Mouse (Mus musculus) left cerebral cortex, postnatal 36 days (tissue): Measurements from ENCODE around the gene Apod. TPM values are rescaled to one million over a fixed set of nuclear protein-coding genes. Genes with fewer than 3 reads are reported as not detected.

Experiments
- DNase-seq, 2 experiments: peaks; one replicate each; pipeline ENCODE4 v3.0.0; 2021 to 2022; ENCODE audit warnings: low spot score in 2 of 2, mixed read lengths in 1 of 2
- intact Hi-C: fragments of 180-260 bp; cut with DNase I; formaldehyde crosslinking; loops from one replicate; pipeline ENCODE4 v1.15.1; 2025
- total RNA-seq, 2 experiments: library from RNA; stranded (reverse); gene quantifications; 2 replicates each; pipeline ENCODE4 v1.2.3; 2021

The Apod gene
- total RNA-seq, 2 experiments from 2014 or later = 143 to 155 TPM

- no peak for DNase-seq
- intact Hi-C loops = no loop called here
Observed at GRCm38 (mm10) chr16:31290751-31291365, 23.8 kb downstream of the Apod start.

GRCm38 (mm10) chr16:31290281-31290680 is 24.3 kb downstream of the Apod start:
- intact Hi-C loops = no loop called here
- peak; percentile 72 to 81 for DNase-seq

GRCm38 (mm10) chr16:31287712-31288111 is 26.9 kb downstream of the Apod start:
- intact Hi-C loops = loop anchor here (5.0 kb wide), 1 partner anchor 45 kb away; no protein-coding TSS in a partner anchor
- peak; percentile 29 to 43 for DNase-seq

GRCm38 (mm10) chr16:31286801-31287488 is 27.7 kb downstream of the Apod start:
- no peak for DNase-seq
- intact Hi-C loops = loop anchor here (5.0 kb wide), 1 partner anchor 45 kb away; no protein-coding TSS in a partner anchor

GRCm38 (mm10) chr16:31281981-31282380 is 32.6 kb downstream of the Apod start:
- DNase-seq = no peak
- intact Hi-C loops = no loop called here

- intact Hi-C loops = no loop called here
- no peak for DNase-seq
Observed at GRCm38 (mm10) chr16:31280176-31280575, 34.4 kb downstream of the Apod start.

- DNase-seq = no peak
- intact Hi-C loops = no loop called here
Observed at GRCm38 (mm10) chr16:31278581-31278980, 36.0 kb downstream of the Apod start.

GRCm38 (mm10) chr16:31278081-31278480 is 36.5 kb downstream of the Apod start:
- intact Hi-C loops = no loop called here
- no peak for DNase-seq

- intact Hi-C loops = no loop called here
Observed at GRCm38 (mm10) chr16:31276962-31277361, 37.6 kb downstream of the Apod start.

GRCm38 (mm10) chr16:31276539-31276938 is 38.1 kb downstream of the Apod start:
- peak; percentile 33 to 55 for DNase-seq
- intact Hi-C loops = no loop called here

More at GRCm38 (mm10) chr16:31276962-31277361, 37.6 kb downstream of the Apod start:
- DNase-seq = no peak

GRCm38 (mm10) chr16:31274674-31275460 is 39.7 kb downstream of the Apod start, which contains the start of gene Ppp1r2:
Ppp1r2 (minus strand) TSS chr16:31275277.
- intact Hi-C loops = loop anchor here (5.0 kb wide), 2 partner anchors 37 to 72 kb away; partner anchors contain the start of gene Apod
- DNase-seq = peak; percentile 86 to 90

- no peak for DNase-seq
- intact Hi-C loops = loop anchor here (5.0 kb wide), 2 partner anchors 38 to 73 kb away; partner anchors contain the start of gene Apod
Observed at GRCm38 (mm10) chr16:31274084-31274483, 40.5 kb downstream of the Apod start.

GRCm38 (mm10) chr16:31266692-31267091 is 47.9 kb downstream of the Apod start:
- no peak for DNase-seq
- intact Hi-C loops = no loop called here

- intact Hi-C loops = no loop called here
- no peak for DNase-seq
Observed at GRCm38 (mm10) chr16:31256151-31256550, 58.5 kb downstream of the Apod start.

- DNase-seq = no peak
- intact Hi-C loops = no loop called here
Observed at GRCm38 (mm10) chr16:31255685-31256084, 58.9 kb downstream of the Apod start.

GRCm38 (mm10) chr16:31249401-31249800 is 65.2 kb downstream of the Apod start:
- DNase-seq = no peak
- intact Hi-C loops = loop anchor here (5.0 kb wide), 1 partner anchor 98 kb away; no protein-coding TSS in a partner anchor

GRCm38 (mm10) chr16:31248717-31249116 is 65.9 kb downstream of the Apod start:
- peak in 1 of 2 experiments; percentile 19 for DNase-seq
- intact Hi-C loops = loop anchor here (5.0 kb wide), 1 partner anchor 99 kb away; no protein-coding TSS in a partner anchor

- intact Hi-C loops = loop anchor here (5.0 kb wide), 1 partner anchor 100 kb away; no protein-coding TSS in a partner anchor
- DNase-seq = no peak
Observed at GRCm38 (mm10) chr16:31247442-31247841, 67.2 kb downstream of the Apod start.
